ENCODE assay signal across 18 mouse cellular contexts in the genomic region with DNA sequence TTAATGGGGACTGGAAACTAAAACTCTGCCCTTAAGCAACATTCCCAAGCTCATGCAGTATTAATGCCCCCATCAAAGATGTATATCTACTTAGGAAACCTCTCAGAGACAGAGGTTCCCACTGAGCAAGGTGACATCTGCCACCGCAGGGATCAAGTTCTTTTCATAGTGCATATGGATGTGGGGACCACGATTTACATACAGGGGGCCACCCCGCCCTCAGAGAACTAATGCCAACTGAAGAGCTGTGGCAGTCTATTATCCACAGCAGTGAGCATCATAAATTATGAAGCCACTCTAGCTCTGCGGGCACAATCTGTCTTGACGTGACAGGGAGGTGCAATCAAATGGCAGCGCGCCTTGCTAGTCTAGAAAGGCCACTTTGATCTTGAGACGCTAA.
DNase-seq lines count a peak whose midpoint lies in the region; ATAC-seq and TF ChIP-seq lines count a peak whose summit lies in the region.
"Had no signal": no experiment of that assay in that cellular context is flagged by ENCODE, and none has a peak within 500 bp of the region (broad histone marks: within the 10 kb centered on the region; RNA-seq: fewer than 3 reads in every experiment).

No protein-coding gene starts in this region.

- ATAC-seq in hindbrain, embryonic 12.5 days (ENCODE audit: low FRiP score), result peak; percentile 67
- peak; percentile 77 for ATAC-seq in neural tube, embryonic 13.5 days (ENCODE audit: low read depth)
- no peak for ATAC-seq in forebrain, embryonic 15.5 days (replicated peaks)
- ATAC-seq: activated CD4-positive, CD25-positive, alpha-beta regulatory T cell, adult 4 months; intestine, embryonic 15.5 days; liver, postnatal 0 days had no signal

- H3K4me1 ChIP-seq in hindbrain, embryonic 12.5 days, result peaks cover 9% of the 10 kb centered on the region
- H3K4me1 ChIP-seq in neural tube, embryonic 13.5 days (replicated peaks), result peaks cover 18% of the 10 kb centered on the region
- H3K4me1 ChIP-seq in forebrain, embryonic 15.5 days, result no peaks in the 10 kb centered on the region

- no peak overlapping the region for H3K4me2 ChIP-seq in hindbrain, embryonic 12.5 days (replicated peaks)
- H3K4me2 ChIP-seq in neural tube, embryonic 13.5 days, result no peak overlapping the region
- no peak overlapping the region for H3K4me2 ChIP-seq in forebrain, embryonic 15.5 days (replicated peaks)
- H3K4me2 ChIP-seq: heart, embryonic 15.5 days; intestine, embryonic 15.5 days had no signal

- no peak overlapping the region for H3K9ac ChIP-seq in hindbrain, embryonic 12.5 days
- no peak overlapping the region for H3K9ac ChIP-seq in neural tube, embryonic 13.5 days
- no peak overlapping the region for H3K9ac ChIP-seq in forebrain, embryonic 15.5 days (replicated peaks)
- H3K9ac ChIP-seq: heart, embryonic 15.5 days; intestine, embryonic 15.5 days; liver, postnatal 0 days had no signal

- H3K36me3 ChIP-seq in hindbrain, embryonic 12.5 days, result no peaks in the 10 kb centered on the region
- H3K36me3 ChIP-seq in neural tube, embryonic 13.5 days, result no peaks in the 10 kb centered on the region
- no peaks in the 10 kb centered on the region for H3K36me3 ChIP-seq in forebrain, embryonic 15.5 days
- H3K36me3 ChIP-seq: embryonic facial prominence, embryonic 10.5 days; heart, embryonic 15.5 days; intestine, embryonic 15.5 days had no signal

- no peak overlapping the region for H3K27ac ChIP-seq in hindbrain, embryonic 12.5 days
- no peak overlapping the region for H3K27ac ChIP-seq in neural tube, embryonic 13.5 days (replicated peaks)
- no peak overlapping the region for H3K27ac ChIP-seq in forebrain, embryonic 15.5 days (replicated peaks)
- H3K27ac ChIP-seq: embryonic facial prominence, embryonic 10.5 days; heart, embryonic 15.5 days; intestine, embryonic 15.5 days had no signal

- 60% methylated on average over 8 of the region's 8 CpGs for WGBS in hindbrain, embryonic 12.5 days
- WGBS in neural tube, embryonic 13.5 days, result 26% methylated on average over 8 of the region's 8 CpGs
- WGBS in forebrain, embryonic 15.5 days, result 72% methylated on average over 8 of the region's 8 CpGs

- TF ChIP-seq POLR2A in brain, embryonic 14.5 days (IDR thresholded peaks at IDR 0.05; ENCODE audit: borderline replicate concordance, extremely low read depth, insufficient read depth, insufficient read length, poor library complexity, severe bottlenecking), result no peak

- H3K27me3 ChIP-seq in hindbrain, embryonic 12.5 days, result no peaks in the 10 kb centered on the region
- H3K27me3 ChIP-seq in neural tube, embryonic 13.5 days, result no peaks in the 10 kb centered on the region
- H3K27me3 ChIP-seq in forebrain, embryonic 15.5 days, result no peaks in the 10 kb centered on the region
- H3K27me3 ChIP-seq: heart, embryonic 15.5 days; intestine, embryonic 15.5 days had no signal

- H3K9me3 ChIP-seq in hindbrain, embryonic 12.5 days (replicated peaks), result no peaks in the 10 kb centered on the region
- H3K9me3 ChIP-seq in neural tube, embryonic 13.5 days, result no peaks in the 10 kb centered on the region
- H3K9me3 ChIP-seq in forebrain, embryonic 15.5 days, result no peaks in the 10 kb centered on the region
- H3K9me3 ChIP-seq: embryonic facial prominence, embryonic 10.5 days; heart, embryonic 15.5 days; intestine, embryonic 15.5 days had no signal

- peak; percentile 74 for DNase-seq in brain, embryonic 14.5 days (ENCODE audit: low read depth)
- DNase-seq in mesoderm, embryonic 11.5 days (ENCODE audit: low read depth, low spot score), result peak; percentile 26
- DNase-seq in gastrocnemius, postnatal 25 days, result no peak
- DNase-seq in adrenal gland, postnatal 25 days, result no peak
- DNase-seq: adrenal gland, adult 8-10 months; cerebellum, adult 8-10 months; heart, postnatal 4 days; kidney, adult 8-10 months; kidney, postnatal 10 days; liver, postnatal 0 days; lung, postnatal 10 days had no signal

- TF ChIP-seq CTCF in brain, embryonic 14.5 days (IDR thresholded peaks at IDR 0.05; ENCODE audit: borderline replicate concordance, extremely low read depth, insufficient read depth, insufficient read length), result no peak

- no peak overlapping the region for H3K4me3 ChIP-seq in hindbrain, embryonic 12.5 days
- no peak overlapping the region for H3K4me3 ChIP-seq in neural tube, embryonic 13.5 days
- H3K4me3 ChIP-seq in forebrain, embryonic 15.5 days, result no peak overlapping the region
- H3K4me3 ChIP-seq: embryonic facial prominence, embryonic 10.5 days; heart, embryonic 15.5 days; intestine, embryonic 15.5 days had no signal

Comparison
In these comparisons a context has a peak if more than half of its experiments do, and no peak if none do; other contexts are left out.
1. DNase-seq: peak in brain, embryonic 14.5 days (single experiment) and mesoderm, embryonic 11.5 days (single experiment); none in gastrocnemius, postnatal 25 days (single experiment) and adrenal gland, postnatal 25 days (single experiment).